Mouse (Mus musculus): Measurements from ENCODE around the gene Ifnlr1.

Gene Ifnlr1

DNA sequence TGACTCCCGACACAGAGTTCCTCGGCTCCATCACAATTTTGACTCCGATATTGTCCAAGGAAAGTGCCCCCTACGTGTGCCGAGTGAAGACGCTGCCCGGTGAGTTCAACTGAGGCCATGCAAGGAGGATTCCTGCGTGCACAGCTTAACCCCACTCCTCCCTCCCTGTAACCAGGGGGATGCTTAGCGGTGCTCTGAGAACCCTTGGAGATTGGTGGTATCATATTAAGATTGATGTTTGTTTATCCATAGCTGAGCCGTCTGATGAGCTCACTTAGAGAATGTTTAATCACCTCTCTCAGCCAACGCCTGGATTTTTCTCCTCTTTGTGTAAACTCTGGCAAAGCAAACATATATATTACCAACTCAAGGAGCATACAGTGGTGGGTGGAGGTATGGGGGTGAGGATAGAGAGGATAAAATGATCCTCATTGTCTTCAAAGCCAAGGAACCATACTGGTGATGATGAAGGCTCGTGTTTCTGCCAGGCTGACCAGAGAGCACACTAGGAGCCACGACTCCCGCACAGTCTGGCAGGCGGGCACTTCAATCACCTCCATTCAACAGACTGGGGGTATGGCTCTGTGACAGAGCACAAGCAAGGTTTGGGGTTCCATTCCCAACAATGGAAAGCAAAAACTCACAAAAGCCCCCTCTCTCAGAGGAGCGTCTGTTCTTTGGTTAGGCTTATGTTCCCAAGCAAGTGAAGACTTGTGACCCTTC, 58.8 kb downstream of the Ifnlr1 start:
- no peak for DNase-seq

DNA sequence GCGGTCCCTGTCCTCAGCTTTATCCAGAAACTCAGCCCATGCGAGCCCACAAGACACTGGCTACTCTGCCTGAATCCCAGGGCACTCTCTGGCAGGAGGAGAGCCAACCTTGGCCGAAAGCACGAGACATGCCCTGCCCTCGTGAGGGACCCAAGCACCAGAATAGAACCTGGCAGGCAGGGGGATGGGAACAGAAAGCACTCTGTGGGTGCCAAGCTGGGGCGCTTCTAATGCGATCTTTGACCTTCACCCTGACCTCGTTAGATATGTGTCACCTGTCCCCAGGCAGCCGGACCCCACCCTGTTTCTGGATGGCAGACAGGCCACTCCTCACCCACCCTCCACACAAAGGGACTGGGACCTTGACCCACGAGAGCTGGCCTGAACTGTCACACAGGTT, 59.5 kb downstream of the Ifnlr1 start:
- no peak for DNase-seq

DNA sequence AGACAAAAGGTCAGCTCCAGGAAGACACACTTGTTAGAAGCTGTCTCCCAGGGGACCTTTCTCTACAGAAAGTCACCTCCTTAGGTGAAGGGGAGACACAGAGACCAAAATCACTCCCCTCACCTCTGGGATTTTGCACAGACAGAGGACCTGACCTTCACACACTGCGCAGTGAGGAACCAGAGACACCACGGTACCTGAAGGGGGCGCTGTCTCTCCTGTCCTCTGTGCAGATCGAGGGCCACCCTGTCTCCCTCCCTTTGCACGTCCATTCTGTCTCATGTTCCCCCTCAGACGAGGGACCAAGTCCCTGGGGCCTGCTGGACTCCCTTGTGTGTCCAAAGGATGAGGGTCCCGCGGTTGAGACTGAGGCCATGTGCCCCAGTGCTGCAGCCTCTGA, 64.8 kb downstream of the Ifnlr1 start:
- no peak for DNase-seq

DNA sequence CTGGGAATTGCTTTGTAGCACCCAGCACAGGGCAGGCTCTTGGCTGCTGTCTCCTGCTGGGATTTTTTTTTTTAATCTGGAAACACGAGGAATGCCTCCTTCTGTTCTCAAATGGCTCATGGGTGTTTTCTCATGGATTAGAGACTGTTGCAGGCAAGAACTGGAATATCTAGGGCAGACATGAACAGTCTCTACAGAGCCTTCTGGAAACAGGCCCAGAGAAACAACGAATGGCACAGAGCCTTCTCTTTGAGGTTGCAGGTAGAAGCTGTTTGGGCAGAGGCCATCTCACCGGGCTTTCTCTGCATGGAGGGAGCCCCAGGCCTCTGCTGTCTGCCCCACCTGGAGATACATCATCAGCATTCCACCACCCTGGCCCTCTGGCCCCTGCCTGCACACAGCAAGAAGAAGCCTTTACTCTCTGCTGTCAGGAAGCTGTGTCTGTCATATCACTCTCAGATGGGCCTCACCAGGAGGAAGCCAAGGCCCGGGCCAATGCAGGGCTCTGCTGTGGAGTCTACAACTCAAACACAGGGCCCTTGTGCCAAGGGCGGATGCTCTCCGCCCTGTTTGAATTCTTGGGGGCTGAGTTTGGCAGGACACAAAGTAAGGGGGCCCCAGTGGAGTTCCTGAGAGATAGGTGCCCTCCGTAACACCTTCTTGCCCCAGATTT, 66.2 kb downstream of the Ifnlr1 start:
- no peak for DNase-seq

DNA sequence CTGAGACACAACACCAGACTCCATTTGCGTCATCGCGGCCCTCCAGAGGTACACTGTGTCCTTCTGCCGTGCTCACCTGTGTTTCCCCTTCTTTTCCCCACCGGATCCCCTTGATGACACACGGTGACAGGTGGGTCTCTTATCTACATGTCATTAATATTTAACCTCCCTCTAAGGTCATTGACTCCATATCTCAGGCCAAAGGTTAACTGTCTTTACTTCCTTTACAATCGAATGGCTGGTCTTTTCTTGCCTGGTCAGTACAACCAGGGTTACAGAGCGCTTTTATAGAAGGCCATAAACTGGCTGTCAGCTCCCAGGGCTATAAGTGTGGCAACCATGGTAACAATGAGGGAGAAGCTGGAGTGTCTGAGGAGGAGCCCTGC, 66.7 kb downstream of the Ifnlr1 start:
- DNase-seq = no peak
